Mouse (Mus musculus): ENCODE measurements around the gene Slco2b1.

Slco2b1 gene

GRCm38 (mm10) chr7:99659379-99660029 lies 51.6 kb downstream of the Slco2b1 start:
- peak; percentile 42 for DNase-seq (ENCODE audit: extremely low spot score, low read depth, low spot score)

- DNase-seq (ENCODE audit: extremely low spot score, low read depth, low spot score) = no peak
Measured at GRCm38 (mm10) chr7:99654244-99654643, 56.9 kb downstream of the Slco2b1 start.

GRCm38 (mm10) chr7:99649585-99649984 lies 61.6 kb downstream of the Slco2b1 start:
- DNase-seq (ENCODE audit: extremely low spot score, low read depth, low spot score) = no peak

- peak; percentile 41 for DNase-seq (ENCODE audit: extremely low spot score, low read depth, low spot score)
Measured at GRCm38 (mm10) chr7:99648623-99649022, 62.5 kb downstream of the Slco2b1 start.

GRCm38 (mm10) chr7:99644701-99645100 lies 66.4 kb downstream of the Slco2b1 start:
- DNase-seq (ENCODE audit: extremely low spot score, low read depth, low spot score) = no peak

GRCm38 (mm10) chr7:99642078-99642477 lies 69.1 kb downstream of the Slco2b1 start:
- no peak for DNase-seq (ENCODE audit: extremely low spot score, low read depth, low spot score)

- DNase-seq (ENCODE audit: extremely low spot score, low read depth, low spot score) = no peak
Measured at GRCm38 (mm10) chr7:99641245-99641644, 69.9 kb downstream of the Slco2b1 start.

GRCm38 (mm10) chr7:99633966-99634665 lies 77.0 kb downstream of the Slco2b1 start:
- DNase-seq (ENCODE audit: extremely low spot score, low read depth, low spot score) = no peak

- no peak for DNase-seq (ENCODE audit: extremely low spot score, low read depth, low spot score)
Measured at GRCm38 (mm10) chr7:99632286-99632685, 78.9 kb downstream of the Slco2b1 start.

GRCm38 (mm10) chr7:99627366-99627765 lies 83.8 kb downstream of the Slco2b1 start:
- DNase-seq (ENCODE audit: extremely low spot score, low read depth, low spot score) = no peak

GRCm38 (mm10) chr7:99626376-99627270 lies 84.5 kb downstream of the Slco2b1 start, which contains the start of gene Tpbgl:
Tpbgl (minus strand) TSS chr7:99627103.
- DNase-seq (ENCODE audit: extremely low spot score, low read depth, low spot score) = no peak

GRCm38 (mm10) chr7:99625722-99626375 lies 85.3 kb downstream of the Slco2b1 start:
- peak; percentile 37 for DNase-seq (ENCODE audit: extremely low spot score, low read depth, low spot score)

- DNase-seq (ENCODE audit: extremely low spot score, low read depth, low spot score) = no peak
Measured at GRCm38 (mm10) chr7:99618860-99619259, 92.3 kb downstream of the Slco2b1 start.

- no peak for DNase-seq (ENCODE audit: extremely low spot score, low read depth, low spot score)
Measured at GRCm38 (mm10) chr7:99618264-99618663, 92.9 kb downstream of the Slco2b1 start.

Data from hindlimb bud, embryonic 11.5 days (tissue).